ENCODE assay signal across 8 mouse cellular contexts in the genomic region with DNA sequence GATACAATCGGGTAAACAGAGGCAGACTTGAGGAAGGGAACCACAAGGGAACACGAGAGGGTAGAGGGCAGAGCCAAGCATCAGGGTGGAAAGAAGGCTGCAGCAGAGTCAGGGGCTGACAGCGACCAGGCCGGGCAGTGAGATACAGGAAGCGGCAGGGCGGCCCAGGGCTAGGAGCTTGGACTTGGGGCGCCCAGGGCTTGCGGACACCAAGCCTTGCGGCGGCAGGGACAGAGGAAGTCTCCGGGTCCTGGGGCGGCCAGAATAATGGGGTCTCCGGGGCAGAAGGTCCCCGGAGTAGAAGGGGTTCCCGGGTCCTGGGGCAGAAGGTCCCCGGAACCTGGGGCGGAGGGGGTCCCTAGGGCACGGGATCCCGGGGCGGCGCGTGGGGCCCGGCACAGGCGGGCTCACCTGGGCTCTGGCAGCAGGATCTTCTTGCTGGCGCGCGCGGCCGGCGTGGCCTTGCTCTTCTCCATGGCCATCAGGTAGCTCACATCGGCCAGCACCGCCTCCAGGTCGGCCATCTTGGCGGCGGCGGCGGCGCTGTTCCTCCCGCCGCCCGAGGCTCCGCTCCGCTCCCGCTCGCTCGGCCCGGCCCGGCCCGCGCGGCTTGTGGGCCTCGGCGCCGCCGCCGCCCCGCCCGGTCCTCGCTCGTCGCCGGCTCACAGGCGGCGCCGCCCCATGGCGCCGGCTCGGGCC. TPM values are rescaled to one million over a fixed set of nuclear protein-coding genes. Genes with fewer than 3 reads are reported as not detected.
DNase-seq lines count a peak whose midpoint lies in the region; ATAC-seq and TF ChIP-seq lines count a peak whose summit lies in the region.

No protein-coding gene starts in this region.

- H3K36me3 ChIP-seq in embryonic facial prominence, embryonic 10.5 days (replicated peaks): no peaks in the 10 kb centered on the region; the same call in 1 of the 2 replicates
- no peaks in the 10 kb centered on the region for H3K36me3 ChIP-seq in heart, embryonic 15.5 days
- no peaks in the 10 kb centered on the region for H3K36me3 ChIP-seq in midbrain, embryonic 13.5 days
- H3K36me3 ChIP-seq in testis, adult 2 months (ENCODE audit: control insufficient read depth, insufficient read depth, low read length): no peaks in the 10 kb centered on the region

- peaks cover 55% of the 10 kb centered on the region for H3K4me1 ChIP-seq in embryonic facial prominence, embryonic 10.5 days
- peaks cover 56% of the 10 kb centered on the region for H3K4me1 ChIP-seq in heart, embryonic 15.5 days (replicated peaks)
- H3K4me1 ChIP-seq in midbrain, embryonic 13.5 days (replicated peaks): peaks cover 55% of the 10 kb centered on the region
- peaks cover 12% of the 10 kb centered on the region for H3K4me1 ChIP-seq in testis, adult 2 months (ENCODE audit: control insufficient read depth, insufficient read depth, low read length)

- no peaks in the 10 kb centered on the region for H3K27me3 ChIP-seq in embryonic facial prominence, embryonic 10.5 days (replicated peaks; ENCODE audit: low read depth, poor library complexity, severe bottlenecking)
- H3K27me3 ChIP-seq in heart, embryonic 15.5 days: no peaks in the 10 kb centered on the region
- H3K27me3 ChIP-seq in midbrain, embryonic 13.5 days: no peaks in the 10 kb centered on the region
- H3K27me3 ChIP-seq in testis, adult 2 months (ENCODE audit: control insufficient read depth, insufficient read depth, low read length): no peaks in the 10 kb centered on the region

- WGBS in embryonic facial prominence, embryonic 10.5 days: 2% methylated on average over 68 of the region's 68 CpGs
- under 1% methylated on average over 63 of the region's 68 CpGs for WGBS in heart, embryonic 15.5 days
- under 1% methylated on average over 59 of the region's 68 CpGs for WGBS in midbrain, embryonic 13.5 days

- peak; percentile 97 for DNase-seq in heart, adult 11 months
- no peak for DNase-seq in heart, adult 8-10 months (ENCODE audit: low spot score)
- DNase-seq in adrenal gland, adult 2 months: peak; percentile 74
- peak; percentile 74 for DNase-seq in embryonic facial prominence, embryonic 10.5 days (ENCODE audit: low spot score)
- peak; percentile 62 to 79 for DNase-seq in kidney, postnatal 4 days

- peak overlapping the region; percentile 96 for H3K9ac ChIP-seq in heart, embryonic 15.5 days
- H3K9ac ChIP-seq in midbrain, embryonic 13.5 days (replicated peaks): peak overlapping the region; percentile 98

- TF ChIP-seq CTCF in testis, adult 2 months (IDR thresholded peaks at IDR 0.05; ENCODE audit: control insufficient read depth, insufficient read depth, insufficient replicate concordance, low read depth, low read length): no peak

- H3K4me2 ChIP-seq in heart, embryonic 15.5 days: peak overlapping the region; percentile 83
- H3K4me2 ChIP-seq in midbrain, embryonic 13.5 days (replicated peaks): peak overlapping the region; percentile 94

- peak; percentile 69 for ATAC-seq in heart, embryonic 15.5 days (replicated peaks; ENCODE audit: insufficient number of reproducible peaks, insufficient read depth, low FRiP score, low read depth)
- ATAC-seq in midbrain, embryonic 13.5 days: peak; percentile 69

- H3K27ac ChIP-seq in embryonic facial prominence, embryonic 10.5 days (replicated peaks): peak overlapping the region; percentile 94
- peak overlapping the region; percentile 74 for H3K27ac ChIP-seq in heart, embryonic 15.5 days
- peak overlapping the region; percentile 85 for H3K27ac ChIP-seq in midbrain, embryonic 13.5 days
- peak overlapping the region; percentile 69 for H3K27ac ChIP-seq in testis, adult 2 months (ENCODE audit: control insufficient read depth, insufficient read depth, low read depth, low read length)

- TF ChIP-seq POLR2A in testis, adult 2 months (IDR thresholded peaks at IDR 0.05; ENCODE audit: control insufficient read depth, low read depth, low read length): 0 out of 2 replicates have a peak, but pooled peaks have one; percentile 4

- no peaks in the 10 kb centered on the region for H3K9me3 ChIP-seq in embryonic facial prominence, embryonic 10.5 days
- no peaks in the 10 kb centered on the region for H3K9me3 ChIP-seq in heart, embryonic 15.5 days (replicated peaks)
- no peaks in the 10 kb centered on the region for H3K9me3 ChIP-seq in midbrain, embryonic 13.5 days

- peak overlapping the region; percentile 96 for H3K4me3 ChIP-seq in embryonic facial prominence, embryonic 10.5 days
- H3K4me3 ChIP-seq in heart, embryonic 15.5 days: peak overlapping the region; percentile 70
- peak overlapping the region; percentile 98 for H3K4me3 ChIP-seq in midbrain, embryonic 13.5 days (replicated peaks)
- peak overlapping the region; percentile 92 for H3K4me3 ChIP-seq in testis, adult 2 months (ENCODE audit: control insufficient read depth, low read depth, low read length)

RNA-seq across cellular contexts. Expression of gene Grk2, which starts 0.4 kb away (rescaled TPM):
- 10 to 100 TPM; 48.7 to 55.9 (median 50.7) TPM for total RNA-seq in heart, adult 8-10 months (2022)
- total RNA-seq in adrenal gland, adult 2 months (2021): 10 to 100 TPM; 49.1 to 49.7 TPM
- polyA plus RNA-seq in adrenal gland, adult 2 months (2012; rRNA removed): 60.4 and 62.6 TPM in 2 replicates
- 12.5 and 14.8 TPM in 2 replicates for polyA plus RNA-seq in embryonic facial prominence, embryonic 10.5 days (2016; fragmentation: Nextera tagmentation; extraction: Ambion mirVana)
- polyA plus RNA-seq in heart, embryonic 15.5 days (2015; fragmentation: Nextera tagmentation; extraction: Ambion mirVana): 9.8 and 18.2 TPM in 2 replicates
- 18.0 and 20.9 TPM in 2 replicates for polyA plus RNA-seq in midbrain, embryonic 13.5 days (2015; fragmentation: Nextera tagmentation; extraction: Ambion mirVana)
- 10.7 and 12.0 TPM in 2 replicates for polyA plus RNA-seq in testis, adult 2 months (2012; rRNA removed)

RNA-seq across cellular contexts. Expression of gene Ankrd13d, which starts 22.7 kb away (rescaled TPM):
- 1 to 10 TPM in 1 of 4 experiments, under 1 TPM in 3; 0.59 to 2.1 (median 0.80) TPM for total RNA-seq in heart, adult 8-10 months (2022)
- 1 to 10 TPM; 2.5 to 5.7 TPM for total RNA-seq in adrenal gland, adult 2 months (2021)
- polyA plus RNA-seq in adrenal gland, adult 2 months (2012; rRNA removed): 5.4 and 8.3 TPM in 2 replicates
- 6.3 and 7.6 TPM in 2 replicates for polyA plus RNA-seq in embryonic facial prominence, embryonic 10.5 days (2016; fragmentation: Nextera tagmentation; extraction: Ambion mirVana)
- 1.1 and 2.7 TPM in 2 replicates for polyA plus RNA-seq in heart, embryonic 15.5 days (2015; fragmentation: Nextera tagmentation; extraction: Ambion mirVana)
- 23.4 and 27.8 TPM in 2 replicates for polyA plus RNA-seq in midbrain, embryonic 13.5 days (2015; fragmentation: Nextera tagmentation; extraction: Ambion mirVana)
- 4.3 and 6.1 TPM in 2 replicates for polyA plus RNA-seq in testis, adult 2 months (2012; rRNA removed)

RNA-seq across cellular contexts. Expression of gene Ssh3, which starts 36.7 kb away (rescaled TPM):
- 10 to 100 TPM in 2 of 4 experiments, 1 to 10 TPM in 2; 6.1 to 11.4 (median 8.1) TPM for total RNA-seq in heart, adult 8-10 months (2022)
- 10 to 100 TPM; 30.9 to 34.4 TPM for total RNA-seq in adrenal gland, adult 2 months (2021)
- polyA plus RNA-seq in adrenal gland, adult 2 months (2012; rRNA removed): 67.4 and 86.6 TPM in 2 replicates
- polyA plus RNA-seq in embryonic facial prominence, embryonic 10.5 days (2016; fragmentation: Nextera tagmentation; extraction: Ambion mirVana): 4.2 and 4.5 TPM in 2 replicates
- 6.0 and 10.7 TPM in 2 replicates for polyA plus RNA-seq in heart, embryonic 15.5 days (2015; fragmentation: Nextera tagmentation; extraction: Ambion mirVana)
- polyA plus RNA-seq in midbrain, embryonic 13.5 days (2015; fragmentation: Nextera tagmentation; extraction: Ambion mirVana): 6.0 and 8.7 TPM in 2 replicates
- 6.3 and 7.1 TPM in 2 replicates for polyA plus RNA-seq in testis, adult 2 months (2012; rRNA removed)
